Mouse (Mus musculus) small intestine, adult 2 months (tissue): ENCODE results near the gene Prtg.

Experiments
- CTCF ChIP-seq: fragments of 200-500 bp; IDR thresholded peaks from 2 replicates; pipeline ENCODE4 v1.5.1; 2012; ENCODE audit warnings: low read depth, mild to moderate bottlenecking, control low read depth, inconsistent platforms, low read length, moderate library complexity, mixed read lengths; ENCODE audit not compliant: insufficient replicate concordance, insufficient read length; ENCODE audit errors: extremely low read depth
- POLR2A ChIP-seq: fragments of 200-500 bp; IDR thresholded peaks from 2 replicates; pipeline ENCODE4 v1.6.1; 2012; ENCODE audit warnings: low read depth, mild to moderate bottlenecking, control low read depth, inconsistent platforms, low read length, moderate library complexity

DNA sequence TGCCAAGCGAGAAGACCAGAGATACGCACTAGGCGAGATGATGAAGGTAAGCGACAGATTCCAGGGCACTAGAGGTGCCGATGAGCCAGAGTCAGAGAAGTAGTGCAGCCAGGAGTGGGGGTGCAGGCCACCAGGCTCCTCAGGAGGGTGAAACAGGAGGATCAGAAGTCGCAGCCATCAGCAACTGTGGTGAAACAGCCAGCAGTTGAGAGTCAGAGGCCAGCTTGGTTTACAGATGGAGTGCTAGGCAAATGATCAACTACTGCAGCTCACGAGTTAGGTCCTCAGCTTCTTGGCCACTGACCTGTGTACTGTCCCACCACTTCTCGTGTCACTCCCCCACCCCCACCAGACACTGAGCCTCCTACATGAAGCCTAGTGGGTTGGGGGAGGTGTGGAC is 154.7 kb downstream of the Prtg start:
- TF ChIP-seq CTCF, result no peak
- no peak for TF ChIP-seq POLR2A
